Mouse (Mus musculus) midbrain, embryonic 14.5 days (tissue): ENCODE data around the gene Sun1. TPM values are rescaled to one million over a fixed set of nuclear protein-coding genes. Genes with fewer than 3 reads are reported as not detected.

Experiments used
- ATAC-seq: fragments of 200-750 bp; cut with Nextera tagmentation; 2 replicates; pipeline ENCODE4 v1.8.0; 2017; ENCODE audit warnings: moderate number of reproducible peaks, moderate library complexity; ENCODE audit not compliant: low FRiP score, low TSS enrichment
- DNase-seq: peaks from one replicate; pipeline ENCODE4 v3.0.0-alpha.2; 2015
- H3K27ac ChIP-seq: fragments of 300-500 bp; sonication (generic); replicated peaks from 2 replicates; pipeline ENCODE4 v1.5.1; 2014; ENCODE audit warnings: mild to moderate bottlenecking, low read depth, low read length, moderate library complexity
- H3K27me3 ChIP-seq: fragments of 300-500 bp; sonication (generic); 2 replicates; pipeline ENCODE4 v1.6.1; 2014; ENCODE audit warnings: low read length, control low read depth, mixed read lengths; ENCODE audit not compliant: control insufficient read depth, insufficient read depth
- H3K36me3 ChIP-seq: fragments of 300-500 bp; sonication (generic); 2 replicates; pipeline ENCODE4 v1.6.1; 2014; ENCODE audit warnings: low read length, control low read depth; ENCODE audit not compliant: control insufficient read depth, insufficient read depth
- H3K4me1 ChIP-seq: fragments of 300-500 bp; sonication (generic); 2 replicates; pipeline ENCODE4 v1.6.1; 2014; ENCODE audit warnings: mild to moderate bottlenecking, antibody characterized with exemption, low read length, control low read depth; ENCODE audit not compliant: control insufficient read depth, insufficient read depth
- H3K4me2 ChIP-seq: fragments of 300-500 bp; sonication (generic); 2 replicates; pipeline ENCODE4 v1.6.1; 2014; ENCODE audit warnings: mild to moderate bottlenecking, low read length, moderate library complexity
- H3K4me3 ChIP-seq: fragments of 300-500 bp; sonication (generic); replicated peaks from 2 replicates; pipeline ENCODE4 v1.5.1; 2014; ENCODE audit warnings: low read depth, low read length
- H3K9ac ChIP-seq: fragments of 300-500 bp; sonication (generic); replicated peaks from 2 replicates; pipeline ENCODE4 v1.6.1; 2014; ENCODE audit warnings: mild to moderate bottlenecking, low read length, moderate library complexity
- H3K9me3 ChIP-seq: fragments of 300-500 bp; sonication (generic); 2 replicates; pipeline ENCODE4 v1.6.1; 2016; ENCODE audit warnings: low read length, control low read depth, mixed read lengths; ENCODE audit not compliant: control insufficient read depth
- WGBS: fragments of 180-500 bp; shearing (Covaris S2); extraction: QIAGEN DNeasy Blood & Tissue Kit; methylation state at CpG from one replicate; pipeline ENCODE4 v1.1.7; 2014; 5-methylcytosine and 5-hydroxymethylcytosine counted together
- polyA plus RNA-seq: library from polyadenylated mRNA; unstranded; fragments of >200 nt; fragmentation: Nextera tagmentation; extraction: Ambion mirVana; gene quantifications from 2 replicates; pipeline ENCODE4 v1.2.1, GENCODE M21; 2014

The Sun1 gene
- polyA plus RNA-seq, 1 experiment from 2014 or later = 48.3 TPM

- Histone ChIP-seq H3K27me3 (no peaks in the 10 kb centered on the region), H3K9ac (no peak overlapping the region), H3K4me1 (peaks cover 8% of the 10 kb centered on the region), H3K36me3 (peaks cover 66% of the 10 kb centered on the region), H3K4me3 (no peak overlapping the region), H3K27ac (no peak overlapping the region), H3K9me3 (no peaks in the 10 kb centered on the region), H3K4me2 (no peak overlapping the region)
- no peak for ATAC-seq
- 69% methylated on average over 3 of the region's 3 CpGs for WGBS
- no peak for DNase-seq
Measured at GRCm38 (mm10) chr5:139248846-139249245, 48.4 kb downstream of the Sun1 start.

GRCm38 (mm10) chr5:139251279-139251678 is 50.8 kb downstream of the Sun1 start:
- ATAC-seq = no peak
- H3K27me3 ChIP-seq = no peaks in the 10 kb centered on the region
- H3K4me1 ChIP-seq = peaks cover 12% of the 10 kb centered on the region
- 87% methylated on average over 7 of the region's 7 CpGs for WGBS
- no peak for DNase-seq
- no peak overlapping the region; the same call in 1 of the 2 replicates for H3K4me3 ChIP-seq
- H3K9me3 ChIP-seq = no peaks in the 10 kb centered on the region
- peak overlapping the region; percentile 93 for H3K4me2 ChIP-seq
- 0 out of 2 replicates have a peak overlapping the region, but pooled peaks have one; percentile 77 for H3K9ac ChIP-seq
- peaks cover 47% of the 10 kb centered on the region for H3K36me3 ChIP-seq
- H3K27ac ChIP-seq = peak overlapping the region; percentile 86

GRCm38 (mm10) chr5:139251736-139252080 is 51.3 kb downstream of the Sun1 start:
- Histone ChIP-seq H3K27me3 (no peaks in the 10 kb centered on the region), H3K36me3 (peaks cover 43% of the 10 kb centered on the region), H3K4me2 (peak overlapping the region; percentile 93), H3K27ac (peak overlapping the region; percentile 86), H3K4me3 (peak overlapping the region; percentile 72), H3K9me3 (no peaks in the 10 kb centered on the region), H3K9ac (peak overlapping the region; percentile 77), H3K4me1 (peaks cover 12% of the 10 kb centered on the region)
- WGBS = 1% methylated on average over 8 of the region's 8 CpGs
- DNase-seq (no peak), ATAC-seq (peak; percentile 51; the same call in 1 of the 2 replicates)

- ATAC-seq = peak; percentile 96
- DNase-seq = peak; percentile 100
- Histone ChIP-seq H3K4me3 (peak within 1 kb of the TSS; percentile 72), H3K4me1 (peaks cover 12% of the 10 kb centered on the region), H3K27ac (peak within 1 kb of the TSS; percentile 93), H3K9ac (peak within 1 kb of the TSS; percentile 77), H3K4me2 (peak within 1 kb of the TSS; percentile 93), H3K9me3 (no peaks in the 10 kb centered on the region), H3K36me3 (peaks cover 41% of the 10 kb centered on the region), H3K27me3 (no peaks in the 10 kb centered on the region)
- under 1% methylated on average over 89 of the region's 90 CpGs for WGBS
Measured at GRCm38 (mm10) chr5:139252081-139252909, 51.9 kb downstream of the Sun1 start, which contains the start of gene Get4. Get4 (plus strand) TSS chr5:139252324.

GRCm38 (mm10) chr5:139252910-139253245 is 52.4 kb downstream of the Sun1 start:
- DNase-seq = no peak
- H3K4me2 ChIP-seq = peak overlapping the region; percentile 93
- H3K4me1 ChIP-seq = peaks cover 12% of the 10 kb centered on the region
- H3K9me3 ChIP-seq = no peaks in the 10 kb centered on the region
- peaks cover 35% of the 10 kb centered on the region for H3K36me3 ChIP-seq
- H3K27ac ChIP-seq = peak overlapping the region; percentile 93
- peak overlapping the region; percentile 72 for H3K4me3 ChIP-seq
- WGBS = under 1% methylated on average over 7 of the region's 7 CpGs
- no peaks in the 10 kb centered on the region for H3K27me3 ChIP-seq
- H3K9ac ChIP-seq = peak overlapping the region; percentile 77
- ATAC-seq = 0 out of 2 replicates have a peak, but pooled peaks have one; percentile 0

- WGBS = 9% methylated on average over 6 of the region's 6 CpGs
- Histone ChIP-seq H3K4me1 (peaks cover 12% of the 10 kb centered on the region), H3K9ac (peak overlapping the region; percentile 77), H3K4me3 (peak overlapping the region; percentile 72), H3K36me3 (peaks cover 31% of the 10 kb centered on the region), H3K27ac (peak overlapping the region; percentile 93), H3K4me2 (peak overlapping the region; percentile 93), H3K27me3 (no peaks in the 10 kb centered on the region), H3K9me3 (no peaks in the 10 kb centered on the region)
- DNase-seq = peak; percentile 38
- ATAC-seq = no peak
Measured at GRCm38 (mm10) chr5:139253301-139253741, 52.9 kb downstream of the Sun1 start.

GRCm38 (mm10) chr5:139254938-139255337 is 54.5 kb downstream of the Sun1 start:
- no peak overlapping the region; the same call in 1 of the 2 replicates for H3K9ac ChIP-seq

GRCm38 (mm10) chr5:139255777-139256176 is 55.3 kb downstream of the Sun1 start:
- no peak overlapping the region for H3K27ac ChIP-seq
- no peak overlapping the region for H3K4me2 ChIP-seq
- ATAC-seq (no peak), DNase-seq (no peak)
- no peaks in the 10 kb centered on the region for H3K9me3 ChIP-seq
- peaks cover 12% of the 10 kb centered on the region for H3K4me1 ChIP-seq
- 91% methylated on average over 6 of the region's 6 CpGs for WGBS
- no peak overlapping the region for H3K9ac ChIP-seq
- H3K4me3 ChIP-seq = no peak overlapping the region
- no peaks in the 10 kb centered on the region for H3K27me3 ChIP-seq
- peaks cover 16% of the 10 kb centered on the region; the same call in 1 of the 2 replicates for H3K36me3 ChIP-seq

More at GRCm38 (mm10) chr5:139254938-139255337, 54.5 kb downstream of the Sun1 start:
- WGBS = 77% methylated on average over 6 of the region's 6 CpGs
- Histone ChIP-seq H3K4me3 (no peak overlapping the region), H3K27me3 (no peaks in the 10 kb centered on the region), H3K4me1 (peaks cover 12% of the 10 kb centered on the region), H3K36me3 (peaks cover 18% of the 10 kb centered on the region; the same call in 1 of the 2 replicates), H3K27ac (no peak overlapping the region), H3K9me3 (no peaks in the 10 kb centered on the region), H3K4me2 (no peak overlapping the region)
- DNase-seq = no peak
- ATAC-seq = no peak
